14 mouse cellular contexts compared by ENCODE assay signal in the genomic region with DNA sequence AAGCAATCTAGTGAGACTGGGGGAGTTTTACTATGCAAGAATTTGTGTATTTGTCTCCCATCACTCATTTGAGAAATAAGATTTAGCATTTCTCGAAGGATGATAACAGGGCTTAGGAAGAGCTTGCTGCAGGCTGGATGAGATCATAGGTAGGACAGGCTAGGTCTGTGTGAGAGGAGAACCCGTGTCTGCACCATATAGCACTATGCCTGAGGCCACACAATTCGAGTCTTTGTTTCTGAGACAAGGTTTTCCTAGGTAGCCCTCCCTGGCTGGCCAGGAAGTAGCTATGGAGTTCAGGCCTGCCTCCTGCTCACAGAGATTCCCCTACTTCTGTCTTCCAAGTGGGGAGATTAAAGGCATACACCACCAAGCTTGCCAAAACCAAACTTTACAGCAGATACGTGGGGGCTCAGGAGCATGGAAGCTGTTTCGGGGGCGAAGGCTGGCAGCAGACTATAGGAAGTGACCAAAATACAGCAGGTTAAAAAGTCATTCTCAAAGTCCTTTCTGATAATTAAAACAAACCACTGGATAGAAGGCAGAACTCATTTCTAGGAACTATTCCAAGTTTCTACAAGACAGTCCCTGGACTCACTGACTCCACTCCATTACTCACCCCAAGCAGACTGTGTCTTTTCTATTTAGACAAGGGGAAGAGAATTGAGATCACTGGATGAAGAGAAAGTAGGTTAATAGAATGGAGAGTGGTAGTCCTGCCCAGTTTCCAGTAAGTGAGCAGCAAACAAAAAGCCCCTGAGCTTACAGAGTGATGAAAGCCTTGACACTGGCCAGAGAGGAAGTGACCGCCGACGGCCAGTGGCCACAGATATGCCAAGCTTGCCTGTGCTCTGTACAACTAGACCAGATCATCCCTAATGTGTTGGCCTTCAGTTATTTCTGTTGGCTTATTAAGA.
DNase-seq lines count a peak whose midpoint lies in the region; ATAC-seq and TF ChIP-seq lines count a peak whose summit lies in the region.
"Had no signal": no experiment of that assay in that cellular context is flagged by ENCODE, and none has a peak within 500 bp of the region (broad histone marks: within the 10 kb centered on the region; RNA-seq: fewer than 3 reads in every experiment).

No protein-coding gene starts in this region.

- no peak for TF ChIP-seq POLR2A in lung, adult 2 months (IDR thresholded peaks at IDR 0.05; ENCODE audit: borderline replicate concordance, extremely low read depth, low read depth, low read length)
- TF ChIP-seq POLR2A in embryonic fibroblast, embryonic 13.5 days (IDR thresholded peaks at IDR 0.05; ENCODE audit: low read depth, low read length): no peak

- H3K9ac ChIP-seq in lung, embryonic 15.5 days: no peak overlapping the region
- H3K9ac ChIP-seq: forebrain, embryonic 12.5 days; liver, embryonic 15.5 days had no signal

- H3K27me3 ChIP-seq in lung, embryonic 15.5 days: no peaks in the 10 kb centered on the region
- H3K27me3 ChIP-seq: forebrain, embryonic 12.5 days; liver, embryonic 15.5 days had no signal

- H3K9me3 ChIP-seq in lung, embryonic 15.5 days: no peaks in the 10 kb centered on the region
- H3K9me3 ChIP-seq: forebrain, embryonic 12.5 days; liver, embryonic 15.5 days had no signal

- no peaks in the 10 kb centered on the region for H3K36me3 ChIP-seq in lung, embryonic 15.5 days
- H3K36me3 ChIP-seq: forebrain, embryonic 12.5 days; liver, embryonic 15.5 days had no signal

- 54% methylated on average over 9 of the region's 9 CpGs for WGBS in lung, embryonic 15.5 days
- 68% methylated on average over 9 of the region's 9 CpGs for WGBS in lung, adult 2 months

- H3K27ac ChIP-seq in lung, embryonic 15.5 days: peak overlapping the region; percentile 16; the same call in 1 of the 2 replicates
- H3K27ac ChIP-seq in embryonic fibroblast, embryonic 13.5 days (ENCODE audit: insufficient read depth, low read length): peak overlapping the region; percentile 60
- H3K27ac ChIP-seq: forebrain, embryonic 12.5 days; heart, adult 2 months; liver, embryonic 15.5 days had no signal

- TF ChIP-seq CTCF in lung, adult 2 months (IDR thresholded peaks at IDR 0.05; ENCODE audit: insufficient read depth, low read length): no peak
- no peak for TF ChIP-seq CTCF in embryonic fibroblast, embryonic 13.5 days (IDR thresholded peaks at IDR 0.05; ENCODE audit: borderline replicate concordance, insufficient read depth, low read length)

- no peak overlapping the region for H3K4me3 ChIP-seq in lung, embryonic 15.5 days
- no peak overlapping the region for H3K4me3 ChIP-seq in lung, adult 2 months (replicated peaks; ENCODE audit: extremely low read depth, low read depth, low read length)
- H3K4me3 ChIP-seq in embryonic fibroblast, embryonic 13.5 days (ENCODE audit: insufficient read depth, low read length): no peak overlapping the region
- H3K4me3 ChIP-seq: forebrain, embryonic 12.5 days; heart, adult 2 months; liver, embryonic 15.5 days had no signal

- peaks cover 9% of the 10 kb centered on the region for H3K4me1 ChIP-seq in lung, embryonic 15.5 days
- no peaks in the 10 kb centered on the region for H3K4me1 ChIP-seq in lung, adult 2 months (ENCODE audit: control insufficient read depth, insufficient read depth, low read length)
- H3K4me1 ChIP-seq in embryonic fibroblast, embryonic 13.5 days (ENCODE audit: control insufficient read depth, insufficient read depth, low read length): peaks cover 9% of the 10 kb centered on the region
- H3K4me1 ChIP-seq: forebrain, embryonic 12.5 days; liver, embryonic 15.5 days had no signal

- peak; percentile 7 for DNase-seq in cerebellum, adult 9-11 months
- DNase-seq in cerebellum, adult 8-10 months: no peak
- no peak for DNase-seq in lung, adult 2 months
- DNase-seq in kidney, adult 18-20 months: no peak
- DNase-seq in right cerebral cortex, postnatal 25 days: no peak
- DNase-seq: adrenal gland, postnatal 14 days; B cell, adult 2 months; cerebellum, postnatal 14 days had no signal

- H3K4me2 ChIP-seq in lung, embryonic 15.5 days: no peak overlapping the region
- H3K4me2 ChIP-seq: forebrain, embryonic 12.5 days; liver, embryonic 15.5 days had no signal

- peak; percentile 49; the same call in 1 of the 2 replicates for ATAC-seq in lung, embryonic 15.5 days (ENCODE audit: borderline replicate concordance, extremely low read depth, low FRiP score, low TSS enrichment)
- peak; percentile 47; the same call in 1 of the 2 replicates for ATAC-seq in megakaryocyte, adult 5-6 weeks (ENCODE audit: poor library complexity, severe bottlenecking)
